Mouse (Mus musculus): Measurements from ENCODE around the gene Prlh.

Gene Prlh

GRCm38 (mm10) chr1:90952808-90953207, at the start of gene Prlh:
TSS of gene Prlh (plus strand) at chr1:90953108.
- no peak for DNase-seq (ENCODE audit: low read depth in 2 of 2, low spot score in 2 of 2)

DNA sequence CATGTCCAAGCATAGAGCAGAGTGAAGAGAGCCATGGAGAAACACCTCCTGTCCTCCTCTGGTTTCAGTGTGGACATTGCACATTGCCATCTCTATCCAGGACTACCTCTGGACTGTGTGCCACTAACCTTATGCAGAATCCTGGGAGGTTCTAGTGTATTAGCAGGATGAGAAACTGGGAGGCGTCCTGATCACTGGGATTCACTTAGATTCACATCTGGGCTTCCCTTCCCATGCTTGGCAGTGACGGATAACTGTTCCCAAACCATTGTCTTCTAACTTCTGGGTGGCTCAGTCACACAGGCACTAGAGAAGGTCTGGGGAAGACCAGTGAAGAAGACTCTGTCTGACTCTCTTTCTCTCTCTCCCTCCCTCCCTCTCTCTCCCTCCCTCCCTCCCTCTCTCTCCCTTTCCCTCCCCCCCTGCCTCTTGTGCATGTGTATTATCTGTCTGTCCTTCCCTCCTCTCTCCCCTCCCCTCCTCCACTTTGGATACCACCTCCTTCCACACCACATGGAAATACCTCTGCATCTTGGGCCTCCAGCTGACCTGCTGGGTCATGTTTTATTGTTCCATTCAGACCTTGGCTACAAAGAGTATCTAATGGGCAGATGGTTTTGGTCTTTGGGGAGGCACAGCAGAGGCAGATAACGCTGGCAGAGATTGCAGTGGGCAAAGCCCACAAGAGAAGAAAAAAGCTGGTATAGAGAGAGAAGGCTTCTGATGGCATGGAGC, 49.5 kb upstream of the Prlh start:
- no peak for DNase-seq (ENCODE audit: low read depth in 2 of 2, low spot score in 2 of 2)

GRCm38 (mm10) chr1:90903971-90904458, 48.9 kb upstream of the Prlh start:
- DNase-seq (ENCODE audit: low read depth in 2 of 2, low spot score in 2 of 2), result no peak

GRCm38 (mm10) chr1:90904729-90905404, 48.0 kb upstream of the Prlh start:
- DNase-seq (ENCODE audit: low read depth in 2 of 2, low spot score in 2 of 2), result no peak

DNA sequence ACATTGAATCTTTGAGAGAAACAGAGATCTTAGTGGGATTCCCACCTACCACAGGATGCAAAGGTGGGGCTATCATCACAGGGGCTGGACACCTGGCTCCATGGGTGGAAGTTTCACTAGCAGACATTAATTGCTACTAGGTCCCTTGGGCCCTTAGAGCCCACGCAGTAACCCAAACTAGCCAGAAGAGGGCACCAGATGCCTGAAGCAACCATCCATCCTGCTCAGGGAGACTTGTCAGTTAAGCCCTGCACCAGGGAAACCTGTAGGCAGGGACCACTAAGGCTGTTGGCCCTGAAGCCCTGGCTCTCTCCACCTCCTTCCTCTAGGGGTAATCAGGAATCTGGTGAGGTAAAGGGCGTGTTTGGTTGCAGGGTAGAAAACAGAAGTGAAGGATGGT, 46.6 kb upstream of the Prlh start:
- DNase-seq (ENCODE audit: low read depth in 2 of 2, low spot score in 2 of 2), result peak in 1 of 2 experiments; percentile 6

DNA sequence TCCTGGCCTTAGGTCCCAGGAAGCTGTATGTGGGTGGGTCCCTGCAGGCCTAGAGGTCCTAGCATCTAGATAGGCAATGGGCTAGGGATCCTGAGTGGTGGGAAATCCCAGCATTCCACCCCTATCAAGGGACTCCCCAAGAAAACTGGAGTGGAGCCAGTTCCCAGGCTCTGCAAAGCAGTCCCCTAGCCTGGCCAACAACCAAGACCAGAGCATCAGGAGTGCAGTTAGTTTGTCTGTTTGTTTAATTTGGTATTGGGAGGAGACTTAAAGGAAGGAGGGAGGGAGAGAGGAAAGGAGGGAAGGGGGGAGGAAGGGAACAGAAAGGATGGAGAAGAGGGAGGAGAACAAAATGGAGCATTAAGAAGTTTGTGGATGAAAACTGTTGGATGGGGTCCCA, 43.7 kb upstream of the Prlh start:
- no peak for DNase-seq (ENCODE audit: low read depth in 2 of 2, low spot score in 2 of 2)

DNA sequence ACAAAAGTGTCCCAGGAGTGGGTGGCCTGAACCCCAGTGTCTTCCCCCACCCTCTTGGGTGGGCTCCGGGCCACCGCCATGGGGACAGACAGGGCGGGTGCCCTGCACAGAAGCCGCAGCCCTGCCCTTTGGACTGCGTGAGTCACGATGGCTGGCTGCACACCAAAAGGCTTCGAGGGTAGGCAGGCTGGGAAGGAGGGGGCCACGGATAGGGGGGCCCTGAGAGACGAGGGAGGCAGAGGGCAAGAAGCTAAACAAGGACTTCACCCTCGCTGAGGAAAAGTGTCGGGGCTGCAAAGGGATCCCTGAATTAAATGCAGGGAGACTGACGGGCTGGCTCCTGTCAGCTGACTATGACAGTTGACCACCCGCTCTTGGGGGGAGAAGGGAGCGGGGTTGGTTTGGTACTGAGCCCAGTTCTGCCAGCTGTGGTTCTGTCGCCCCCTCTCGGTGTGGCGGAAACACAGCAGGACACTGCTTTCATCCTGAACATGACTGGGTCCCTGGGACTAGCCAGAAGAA, 43.2 kb upstream of the Prlh start:
- no peak for DNase-seq (ENCODE audit: low read depth in 2 of 2, low spot score in 2 of 2)

DNA sequence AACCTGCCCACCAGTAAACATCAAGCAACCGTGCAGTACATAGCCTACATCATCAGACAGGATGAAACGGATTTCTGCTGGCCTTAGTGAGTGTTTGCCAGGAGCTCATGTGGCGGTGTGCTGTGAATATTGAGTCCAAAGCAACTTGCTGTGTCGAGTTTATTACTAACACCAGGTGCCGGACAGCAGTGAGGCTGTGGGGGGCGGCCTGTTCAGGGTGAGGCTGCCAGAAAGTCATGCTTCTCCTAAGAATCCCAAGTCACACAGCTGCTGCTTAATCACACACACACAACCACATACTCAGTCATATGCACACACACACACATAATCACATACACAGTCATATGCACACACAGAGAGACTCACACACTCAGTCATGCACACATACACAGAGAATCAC, 39.7 kb upstream of the Prlh start:
- no peak for DNase-seq (ENCODE audit: low read depth in 2 of 2, low spot score in 2 of 2)

DNA sequence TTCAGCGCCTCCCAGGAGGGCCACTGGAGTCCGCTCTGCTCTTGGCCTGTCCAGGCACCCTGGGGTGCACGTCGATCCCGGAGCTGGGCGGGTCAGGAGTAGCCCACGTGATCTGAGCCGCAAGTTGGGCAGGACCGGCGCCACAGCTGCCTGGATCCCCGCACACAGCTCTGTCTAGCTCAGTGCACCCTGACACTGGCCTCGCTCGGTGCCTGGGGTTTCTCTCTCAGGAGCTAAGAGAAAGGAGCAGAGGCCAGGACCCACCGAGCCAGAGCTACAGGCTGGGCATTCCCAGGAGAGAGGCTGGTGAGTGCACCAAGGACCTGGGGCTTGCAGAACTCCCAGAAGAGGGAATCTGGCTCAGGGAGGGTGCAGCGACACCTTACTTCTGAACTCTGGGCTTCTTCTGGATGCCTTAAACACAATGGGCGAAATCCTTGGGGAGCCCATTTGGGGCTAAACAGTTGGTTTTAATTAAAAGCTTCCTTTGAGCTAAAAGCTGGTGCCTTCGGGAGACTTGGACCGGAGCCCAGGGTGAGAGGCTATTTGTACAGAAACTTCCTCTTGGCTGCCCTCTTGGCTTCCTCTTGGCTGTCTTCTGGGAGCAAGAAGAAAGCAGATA, 37.8 kb upstream of the Prlh start, which contains the start of gene Mlph:
Gene Mlph (plus strand): TSS at position 138 of the 622 bp plus-strand sequence.
- no peak for DNase-seq (ENCODE audit: low read depth in 2 of 2, low spot score in 2 of 2)

GRCm38 (mm10) chr1:90917509-90917908, 35.4 kb upstream of the Prlh start:
- no peak for DNase-seq (ENCODE audit: low read depth in 2 of 2, low spot score in 2 of 2)

- no peak for DNase-seq (ENCODE audit: low read depth in 2 of 2, low spot score in 2 of 2)
These were observed 31.2 kb upstream of the Prlh start for GRCm38 (mm10) chr1:90921687-90922086.

DNA sequence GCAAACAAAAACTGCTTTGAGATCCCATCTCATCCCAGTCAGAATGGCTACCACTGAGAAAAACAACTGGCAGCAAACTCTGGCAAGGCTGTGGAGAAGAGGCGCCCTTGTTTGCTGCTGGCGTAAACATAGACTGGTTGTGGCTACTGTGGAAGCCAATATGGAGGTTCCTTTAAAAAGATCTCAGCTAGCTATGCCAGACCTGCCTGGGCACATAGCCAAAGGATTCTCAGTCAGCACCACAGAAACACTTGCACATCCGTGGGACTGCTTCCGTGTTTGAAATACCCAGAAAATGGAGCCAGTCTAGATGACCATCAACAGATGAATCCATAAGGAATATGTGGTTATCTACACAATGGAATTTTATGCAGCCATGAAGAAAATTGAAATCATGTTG, 26.9 kb upstream of the Prlh start:
- DNase-seq (ENCODE audit: low read depth in 2 of 2, low spot score in 2 of 2), result no peak

DNA sequence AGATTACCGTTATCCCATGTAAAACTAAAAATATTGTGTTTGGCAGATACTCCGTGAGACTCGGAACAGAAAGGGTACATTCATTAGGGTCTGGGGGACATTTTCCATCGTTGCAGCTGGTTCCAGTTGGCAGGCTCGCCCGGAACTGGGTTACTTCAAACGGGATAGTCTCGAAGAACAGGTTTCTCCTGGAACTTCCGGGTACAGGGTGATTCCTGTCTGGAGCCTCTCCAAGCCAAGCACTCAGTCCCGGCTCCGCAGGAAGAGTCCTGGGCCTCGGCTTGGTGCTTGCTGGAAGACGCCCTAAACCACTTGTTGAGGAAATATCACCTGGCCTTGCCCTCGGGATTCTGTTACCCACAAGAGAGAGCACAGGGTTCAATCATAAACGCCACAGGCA, 25.6 kb upstream of the Prlh start:
- DNase-seq (ENCODE audit: low read depth in 2 of 2, low spot score in 2 of 2), result no peak

DNA sequence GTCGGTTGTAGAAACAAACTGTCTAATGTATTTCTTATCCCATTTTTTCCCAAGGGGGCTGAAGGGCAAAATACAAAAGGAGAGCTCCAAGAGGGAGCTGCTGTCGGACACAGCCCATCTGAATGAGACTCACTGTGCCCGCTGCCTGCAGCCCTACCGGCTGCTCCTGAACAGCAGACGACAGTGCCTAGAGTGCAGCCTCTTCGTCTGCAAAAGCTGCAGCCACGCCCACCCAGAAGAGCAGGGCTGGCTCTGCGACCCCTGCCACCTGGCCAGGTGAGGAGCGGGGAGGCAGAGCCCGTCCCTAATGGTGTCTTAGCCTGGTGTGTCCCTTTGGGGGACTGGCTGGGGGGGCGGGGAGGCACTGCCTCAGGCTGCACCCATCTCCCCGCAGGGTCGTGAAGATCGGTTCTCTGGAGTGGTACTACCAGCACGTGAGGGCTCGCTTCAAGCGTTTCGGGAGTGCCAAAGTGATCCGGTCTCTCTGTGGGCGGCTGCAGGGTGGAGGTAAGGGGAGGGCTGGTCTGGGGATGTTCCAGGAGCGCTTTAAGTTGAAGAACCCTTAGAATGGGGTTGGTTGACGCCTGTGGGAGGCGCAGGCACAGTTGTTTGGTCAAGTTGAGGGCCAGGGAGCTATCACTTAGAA, 24.9 kb upstream of the Prlh start:
- DNase-seq (ENCODE audit: low read depth in 2 of 2, low spot score in 2 of 2), result no peak

DNA sequence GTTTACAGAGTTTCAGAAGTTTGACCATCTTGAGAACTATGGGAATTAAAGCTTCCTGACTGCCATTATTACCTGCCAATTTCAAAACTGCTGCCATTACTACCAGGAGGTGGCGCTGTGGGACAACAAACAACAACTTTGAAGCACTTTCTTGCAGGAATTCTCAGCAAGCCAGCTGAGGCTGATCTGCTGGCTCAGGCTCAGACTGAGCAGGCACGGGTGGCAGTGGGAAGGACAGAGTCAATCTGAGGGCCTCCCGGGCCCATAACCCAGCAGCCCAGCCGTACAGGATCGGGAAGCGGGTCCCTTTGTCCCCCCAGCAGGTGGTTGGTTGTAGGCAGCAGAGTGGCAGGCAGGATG, 24.4 kb upstream of the Prlh start:
- DNase-seq (ENCODE audit: low read depth in 2 of 2, low spot score in 2 of 2), result peak in 1 of 2 experiments; percentile 35

GRCm38 (mm10) chr1:90933001-90933400, 19.9 kb upstream of the Prlh start:
- no peak for DNase-seq (ENCODE audit: low read depth in 2 of 2, low spot score in 2 of 2)

- DNase-seq (ENCODE audit: low read depth in 2 of 2, low spot score in 2 of 2), result no peak
These were observed 15.9 kb upstream of the Prlh start for GRCm38 (mm10) chr1:90936990-90937389.

DNA sequence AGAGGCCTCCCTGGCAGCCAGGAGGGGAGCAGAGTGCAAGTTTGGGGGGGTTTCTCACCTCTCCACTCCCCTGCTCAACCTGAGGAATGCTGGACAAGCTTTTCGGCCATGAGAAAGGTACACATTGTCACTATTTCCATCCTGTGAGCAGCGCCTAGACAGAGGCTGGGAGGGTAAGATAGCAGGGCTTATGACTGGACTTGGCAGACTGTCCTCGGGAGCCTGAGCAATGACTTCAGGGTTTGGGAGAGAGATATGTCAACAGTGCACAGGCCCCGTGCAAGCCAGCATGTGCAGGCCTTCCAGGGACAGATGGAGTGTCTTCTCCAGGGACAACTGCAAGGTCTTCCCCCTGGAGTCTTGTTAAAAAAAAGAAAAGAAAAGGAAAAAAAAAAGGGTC, 12.9 kb upstream of the Prlh start:
- DNase-seq (ENCODE audit: low read depth in 2 of 2, low spot score in 2 of 2), result no peak

- DNase-seq (ENCODE audit: low read depth in 2 of 2, low spot score in 2 of 2), result no peak
These were observed 7.7 kb upstream of the Prlh start for GRCm38 (mm10) chr1:90945171-90945570.

DNA sequence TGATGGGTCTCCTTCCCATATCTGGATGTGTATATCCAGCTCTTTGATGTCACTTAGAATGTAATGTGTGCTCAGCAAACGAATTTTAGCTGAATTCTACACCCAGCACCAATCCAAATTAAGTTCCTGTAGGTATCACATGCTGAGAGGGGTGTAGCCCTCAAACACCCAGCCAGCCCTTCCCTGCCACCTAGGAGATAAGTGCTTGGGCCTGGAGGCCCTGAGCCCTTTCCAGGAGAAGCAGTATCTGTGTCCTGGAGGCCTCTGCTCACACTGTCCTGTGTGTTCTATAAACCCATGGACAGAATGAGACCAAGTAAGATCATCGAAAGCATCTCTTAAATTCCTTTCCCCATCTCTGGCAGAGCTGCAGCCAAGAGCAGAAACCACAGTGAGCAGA, 5.7 kb upstream of the Prlh start:
- DNase-seq (ENCODE audit: low read depth in 2 of 2, low spot score in 2 of 2), result no peak

- no peak for DNase-seq (ENCODE audit: low read depth in 2 of 2, low spot score in 2 of 2)
These were observed 3.6 kb upstream of the Prlh start for GRCm38 (mm10) chr1:90949309-90949708.

All from CD8-positive naive resting alpha-beta T cell, adult 2 months (primary cell).